Mouse (Mus musculus): ENCODE measurements around the gene Mybpc2. TPM values are rescaled to one million over a fixed set of nuclear protein-coding genes. Genes with fewer than 3 reads are reported as not detected.
A peak's percentile ranks its signal among the peaks of the same experiment; 100 is the strongest.

Gene Mybpc2
- polyA plus RNA-seq, 1 experiment from 2014 or later: 0.10 TPM

DNA sequence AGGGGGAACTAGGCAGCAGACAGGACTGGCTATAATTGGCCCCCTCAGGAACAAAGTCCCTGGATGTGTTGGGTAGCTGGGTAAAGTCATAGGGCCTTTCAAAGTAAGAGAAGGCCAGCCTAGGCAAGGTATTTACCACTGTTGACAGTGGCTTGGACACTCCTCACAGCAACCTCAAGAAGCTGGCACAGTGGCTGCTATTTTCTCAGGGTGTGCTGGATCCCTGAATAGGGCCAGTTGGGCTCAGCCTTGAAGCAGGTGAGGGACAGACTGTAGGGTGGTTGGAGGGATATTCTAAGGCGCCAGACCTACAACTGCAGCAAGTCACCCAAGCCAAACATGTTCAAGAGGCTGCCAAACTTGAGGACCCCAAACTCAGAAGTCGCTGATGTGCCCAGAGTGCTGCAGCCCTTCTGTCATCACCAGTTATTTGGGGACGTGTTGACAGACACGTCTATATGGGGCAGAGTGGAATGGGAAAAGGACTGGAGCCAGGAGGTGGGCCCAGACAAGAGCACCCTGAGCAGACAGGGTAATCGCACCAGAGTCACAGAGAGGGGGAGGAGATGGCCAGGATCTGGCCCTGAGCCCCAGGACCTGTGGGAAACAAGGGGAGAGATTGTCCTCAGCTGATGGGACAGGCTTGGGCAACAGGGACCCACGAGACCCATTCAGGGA is 52.4 kb downstream of the Mybpc2 start:
- Histone ChIP-seq H3K4me2 (no peak overlapping the region), H3K4me3 (no peak overlapping the region), H3K9me3 (no peaks in the 10 kb centered on the region), H3K36me3 (no peaks in the 10 kb centered on the region), H3K27ac (replicated peaks) (no peak overlapping the region), H3K9ac (no peak overlapping the region), H3K27me3 (no peaks in the 10 kb centered on the region), H3K4me1 (replicated peaks) (peaks cover 43% of the 10 kb centered on the region)
- ATAC-seq (ENCODE audit: low FRiP score, low read depth): no peak
- WGBS: 51% methylated on average over 6 of the region's 6 CpGs

DNA sequence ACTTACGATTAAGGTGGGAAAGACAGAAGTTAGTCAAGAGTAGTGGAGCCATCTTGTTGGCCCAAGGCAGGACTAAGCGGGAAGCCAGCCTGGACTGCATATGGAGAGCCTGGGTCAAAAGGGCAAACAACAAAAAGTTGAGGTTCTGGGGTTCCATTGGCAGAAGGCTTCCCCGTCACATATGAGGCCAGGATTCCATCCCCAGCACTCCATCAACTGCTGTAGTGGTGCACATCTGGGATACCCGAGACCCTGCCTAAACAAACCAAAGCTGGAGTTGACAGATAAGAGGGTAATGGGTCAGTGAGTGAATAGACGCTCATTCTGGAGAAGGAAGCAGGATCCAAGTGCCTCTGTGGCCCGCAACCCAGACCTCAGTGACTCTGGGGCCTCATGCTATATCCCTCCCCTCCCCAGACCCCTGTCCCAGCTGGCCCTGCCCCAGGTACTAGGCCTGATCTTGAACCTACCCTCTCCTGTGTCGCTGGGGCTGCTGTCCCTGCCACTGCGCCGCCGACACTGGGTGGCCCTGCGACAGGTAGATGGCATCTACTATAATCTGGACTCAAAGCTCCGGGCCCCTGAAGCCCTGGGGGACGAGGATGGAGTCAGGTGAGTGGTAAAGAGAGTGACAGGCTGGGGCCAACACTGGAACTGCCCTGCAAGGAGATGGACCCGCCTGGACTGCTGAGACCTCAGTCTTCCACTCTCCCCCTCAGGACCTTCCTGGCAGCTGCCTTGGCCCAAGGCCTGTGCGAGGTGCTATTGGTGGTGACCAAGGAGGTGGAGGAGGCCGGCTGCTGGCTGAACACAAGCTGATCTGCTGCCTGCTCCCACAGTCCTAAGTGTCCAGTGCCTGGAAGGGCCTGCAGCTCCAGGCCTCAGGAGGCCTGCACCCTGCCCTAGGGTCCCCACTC is 53.5 kb downstream of the Mybpc2 start:
- Histone ChIP-seq H3K27me3 (no peaks in the 10 kb centered on the region), H3K4me2 (no peak overlapping the region), H3K9ac (no peak overlapping the region), H3K27ac (replicated peaks) (no peak overlapping the region), H3K36me3 (no peaks in the 10 kb centered on the region), H3K4me1 (replicated peaks) (peaks cover 49% of the 10 kb centered on the region), H3K4me3 (no peak overlapping the region), H3K9me3 (no peaks in the 10 kb centered on the region)
- ATAC-seq (ENCODE audit: low FRiP score, low read depth): no peak
- WGBS: 91% methylated on average over 16 of the region's 16 CpGs

DNA sequence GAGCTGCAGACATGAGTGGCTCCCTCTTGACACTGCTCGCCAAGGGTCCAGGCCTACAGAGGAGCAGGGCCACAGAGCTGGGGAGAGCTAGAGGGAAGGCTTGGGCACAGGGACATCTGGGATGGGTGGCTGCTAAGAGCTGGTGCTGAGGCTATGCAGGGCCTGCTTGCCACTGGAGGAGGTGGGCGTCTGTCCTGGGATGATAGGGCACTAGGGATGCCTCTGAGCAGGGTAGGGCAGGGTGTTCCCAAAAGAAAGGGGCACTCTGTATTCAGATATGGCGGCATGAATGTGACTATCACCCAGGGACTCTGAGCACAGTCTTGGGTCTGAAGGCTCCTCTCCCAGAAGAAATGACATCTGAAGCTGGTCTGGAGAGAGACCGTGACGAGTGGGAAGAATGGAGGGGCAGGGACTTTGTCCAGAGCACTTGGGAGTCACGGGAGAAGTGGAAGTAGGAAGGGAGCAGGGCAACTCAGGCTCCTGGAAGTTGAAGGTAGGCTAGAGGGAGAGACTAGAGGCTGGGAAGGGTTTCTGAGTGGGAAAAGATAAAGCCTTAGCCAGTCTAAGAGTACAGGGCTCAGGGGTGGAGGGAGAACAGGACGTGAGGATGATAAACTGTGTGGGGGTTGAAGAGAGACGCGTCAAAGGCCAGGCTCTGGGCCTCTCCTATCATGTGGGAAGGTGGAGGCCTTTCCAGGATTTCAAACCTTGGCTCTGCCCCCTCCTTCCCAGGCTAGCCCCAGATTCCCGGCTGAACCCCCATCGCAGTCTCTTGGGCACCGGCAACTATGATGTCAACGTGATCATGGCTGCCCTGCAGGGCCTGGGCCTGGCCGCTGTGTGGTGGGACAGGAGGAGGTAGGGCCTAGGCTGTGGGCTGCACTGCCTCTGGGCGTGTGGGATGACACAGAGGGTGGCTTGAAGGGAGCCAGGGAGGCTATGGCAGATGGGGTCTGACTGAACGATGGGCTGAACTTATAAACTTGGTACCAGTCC is 54.5 kb downstream of the Mybpc2 start:
- H3K4me2 ChIP-seq: no peak overlapping the region
- peak overlapping the region; percentile 97 for H3K27ac ChIP-seq (replicated peaks)
- 88% methylated on average over 16 of the region's 16 CpGs for WGBS
- H3K4me1 ChIP-seq (replicated peaks): peaks cover 52% of the 10 kb centered on the region
- no peak overlapping the region for H3K9ac ChIP-seq
- no peak for ATAC-seq (ENCODE audit: low FRiP score, low read depth)
- H3K9me3 ChIP-seq: no peaks in the 10 kb centered on the region
- no peaks in the 10 kb centered on the region for H3K27me3 ChIP-seq
- no peak overlapping the region for H3K4me3 ChIP-seq
- no peaks in the 10 kb centered on the region for H3K36me3 ChIP-seq

DNA sequence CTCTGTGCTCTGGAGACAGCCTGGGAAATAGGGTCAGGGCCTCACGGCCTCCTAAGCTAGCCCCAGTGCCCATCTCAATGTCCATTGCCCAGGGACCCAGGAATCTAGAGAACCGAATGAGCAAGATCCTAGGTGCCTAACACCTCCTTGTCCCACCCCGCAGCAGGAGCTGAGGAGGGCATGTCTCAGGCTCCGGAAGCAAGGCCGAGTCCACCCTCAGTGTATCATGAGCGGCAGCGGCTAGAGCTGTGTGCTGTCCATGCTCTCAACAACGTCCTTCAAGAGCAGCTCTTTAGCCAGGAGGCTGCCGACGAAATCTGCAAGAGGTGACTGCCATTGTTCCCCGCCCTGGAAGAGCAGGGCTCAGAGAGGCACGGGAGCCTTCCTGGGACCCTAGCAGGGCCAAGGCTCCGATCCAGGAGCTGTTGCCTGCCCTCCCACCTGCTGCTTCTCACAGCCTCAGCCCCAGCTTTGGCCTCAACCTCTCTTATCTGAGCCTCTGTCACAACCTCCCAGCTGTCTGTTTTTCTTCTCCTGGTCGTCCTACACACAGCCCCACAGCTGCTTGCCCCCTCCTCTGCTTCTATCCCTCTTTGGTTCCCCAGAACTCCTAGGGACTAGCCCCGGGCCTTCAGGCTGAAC is 55.7 kb downstream of the Mybpc2 start:
- ATAC-seq (ENCODE audit: low FRiP score, low read depth): no peak
- 43% methylated on average over 15 of the region's 15 CpGs for WGBS
- no peaks in the 10 kb centered on the region for H3K36me3 ChIP-seq
- H3K9me3 ChIP-seq: no peaks in the 10 kb centered on the region
- H3K4me3 ChIP-seq: peak overlapping the region; percentile 67
- no peaks in the 10 kb centered on the region for H3K27me3 ChIP-seq
- peaks cover 53% of the 10 kb centered on the region for H3K4me1 ChIP-seq (replicated peaks)
- peak overlapping the region; percentile 59 for H3K4me2 ChIP-seq
- H3K27ac ChIP-seq (replicated peaks): peak overlapping the region; percentile 97
- peak overlapping the region; percentile 72 for H3K9ac ChIP-seq

DNA sequence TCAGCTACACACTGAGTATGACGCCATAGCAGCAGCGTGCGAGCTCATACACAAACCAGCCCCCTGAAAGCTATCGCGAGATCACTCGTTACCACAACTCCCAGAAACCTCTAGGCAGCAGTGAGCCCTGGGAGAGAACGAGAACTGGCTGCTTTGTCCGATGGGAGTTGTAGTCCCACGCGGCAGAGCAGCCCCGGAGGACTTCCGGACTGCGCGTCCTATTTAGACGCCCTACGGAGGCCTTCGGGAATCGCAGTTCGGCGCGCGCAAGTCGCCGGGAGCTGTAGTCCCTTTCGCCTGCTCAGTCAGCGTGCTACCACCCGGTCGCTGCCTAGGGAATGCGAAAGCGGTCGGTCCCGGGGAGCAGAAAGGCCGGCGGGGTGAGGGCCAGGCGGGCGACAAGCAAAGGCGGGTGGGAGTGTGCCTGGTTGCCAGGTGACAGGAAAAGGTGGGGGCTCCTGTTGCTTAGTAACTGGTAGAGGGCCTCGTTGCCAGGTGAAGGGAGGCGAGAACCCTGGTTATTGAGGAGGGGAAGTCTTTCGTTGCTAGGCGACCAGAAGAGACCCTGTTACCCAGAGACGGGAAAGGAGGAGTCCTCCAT is 56.5 kb downstream of the Mybpc2 start, which contains the start of gene Josd2:
TSS of gene Josd2 (plus strand) at position 170 of the 601 bp plus-strand sequence.
- H3K9ac ChIP-seq: peak within 1 kb of the TSS; percentile 72
- ATAC-seq (ENCODE audit: low FRiP score, low read depth): peak; percentile 94
- H3K4me2 ChIP-seq: peak within 1 kb of the TSS; percentile 59
- peaks cover 4% of the 10 kb centered on the region for H3K36me3 ChIP-seq
- peak within 1 kb of the TSS; percentile 67 for H3K4me3 ChIP-seq
- peaks cover 54% of the 10 kb centered on the region for H3K4me1 ChIP-seq (replicated peaks)
- H3K27me3 ChIP-seq: no peaks in the 10 kb centered on the region
- no peaks in the 10 kb centered on the region for H3K9me3 ChIP-seq
- peak within 1 kb of the TSS; percentile 97 for H3K27ac ChIP-seq (replicated peaks)
- under 1% methylated on average over 42 of the region's 42 CpGs for WGBS

DNA sequence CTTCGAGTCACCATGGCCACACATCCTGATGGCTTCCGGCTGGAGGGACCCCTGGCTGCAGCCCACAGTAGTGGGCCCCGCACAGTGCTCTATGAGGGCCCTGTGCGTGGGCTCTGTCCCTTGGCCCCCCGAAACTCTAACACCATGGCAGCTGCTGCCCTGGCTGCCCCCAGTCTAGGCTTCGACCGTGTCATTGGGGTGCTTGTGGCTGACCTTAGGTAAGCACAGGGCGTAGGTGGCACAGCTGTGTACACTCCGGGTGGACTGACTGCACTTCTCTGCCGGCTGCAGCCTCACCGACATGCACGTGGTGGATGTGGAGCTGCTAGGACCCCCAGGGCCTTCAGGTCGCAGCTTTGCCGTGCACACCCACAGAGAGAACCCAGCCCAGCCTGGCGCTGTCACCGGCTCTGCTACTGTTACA is 57.6 kb downstream of the Mybpc2 start:
- Histone ChIP-seq H3K9me3 (no peaks in the 10 kb centered on the region), H3K27ac (replicated peaks) (peak overlapping the region; percentile 97), H3K9ac (no peak overlapping the region), H3K4me1 (replicated peaks) (peaks cover 64% of the 10 kb centered on the region), H3K27me3 (no peaks in the 10 kb centered on the region), H3K36me3 (peaks cover 14% of the 10 kb centered on the region), H3K4me3 (no peak overlapping the region), H3K4me2 (peak overlapping the region; percentile 59; the same call in 1 of the 2 replicates)
- 76% methylated on average over 16 of the region's 16 CpGs for WGBS
- no peak for ATAC-seq (ENCODE audit: low FRiP score, low read depth)

DNA sequence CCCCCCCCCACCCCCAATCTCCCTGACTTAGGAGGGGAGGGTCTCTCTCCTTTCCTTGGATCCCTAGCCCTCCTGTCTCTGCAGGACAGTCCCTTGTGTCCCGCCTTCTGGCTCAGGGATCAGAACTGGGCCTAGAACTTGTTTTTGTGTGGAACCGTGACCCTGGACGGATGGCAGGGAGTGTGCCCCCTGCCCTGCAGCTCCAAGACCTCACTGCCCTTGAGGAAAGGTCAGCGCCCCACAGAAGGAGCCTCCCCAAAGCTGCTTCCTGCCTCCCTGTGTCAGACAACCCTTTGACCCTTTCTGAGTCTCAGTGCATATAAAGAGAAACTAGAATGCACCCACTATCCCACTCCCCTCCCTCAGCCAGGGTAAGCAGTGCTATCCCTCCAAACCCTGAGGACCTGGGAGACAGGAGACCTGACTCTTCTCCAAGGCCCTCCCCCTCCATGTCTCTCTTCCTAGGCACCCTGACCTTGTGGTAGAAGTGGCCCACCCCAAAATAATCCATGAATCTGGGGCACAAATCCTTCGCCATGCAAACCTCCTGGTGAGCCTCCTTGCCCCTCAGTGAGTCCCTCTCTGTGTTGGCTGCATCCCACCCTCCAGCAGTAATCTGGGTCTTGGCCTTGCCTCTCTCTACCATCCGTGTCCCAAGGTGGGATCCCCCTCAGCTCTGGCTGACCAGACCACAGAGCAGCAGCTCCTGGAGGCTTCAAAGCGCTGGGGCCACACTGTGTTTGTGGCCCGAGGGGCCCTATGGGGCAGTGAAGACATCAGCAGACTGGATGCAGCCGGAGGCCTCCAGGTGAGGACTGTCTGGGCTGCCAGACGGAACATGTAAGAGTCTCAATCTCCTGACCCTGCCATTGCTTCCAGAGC is 58.2 kb downstream of the Mybpc2 start:
- Histone ChIP-seq H3K4me2 (no peak overlapping the region), H3K9me3 (no peaks in the 10 kb centered on the region), H3K36me3 (peaks cover 21% of the 10 kb centered on the region), H3K4me1 (replicated peaks) (peaks cover 64% of the 10 kb centered on the region), H3K27ac (replicated peaks) (peak overlapping the region; percentile 97), H3K27me3 (no peaks in the 10 kb centered on the region), H3K4me3 (no peak overlapping the region), H3K9ac (no peak overlapping the region)
- ATAC-seq (ENCODE audit: low FRiP score, low read depth): no peak
- 76% methylated on average over 10 of the region's 10 CpGs for WGBS

DNA sequence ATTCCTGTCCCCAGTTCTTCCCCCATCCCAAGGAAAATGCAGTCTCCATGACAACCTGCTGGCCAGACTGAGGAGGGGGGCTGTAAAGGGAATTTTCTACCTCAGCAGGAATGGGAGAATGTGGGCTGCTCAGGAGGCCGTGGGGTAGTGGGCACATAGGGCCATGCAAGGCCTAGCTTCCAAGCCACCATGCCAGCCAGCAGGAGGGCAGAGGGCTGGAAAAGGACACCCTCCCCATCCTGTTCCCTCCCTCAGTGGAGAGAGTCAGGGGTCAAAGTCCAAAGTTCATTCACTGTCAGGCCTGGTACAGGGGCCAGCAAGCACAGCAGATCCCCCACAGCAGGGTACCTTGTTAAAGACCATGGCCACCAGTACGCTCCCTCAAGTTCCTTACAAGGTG is 59.3 kb downstream of the Mybpc2 start, which contains the start of gene Aspdh:
TSS of gene Aspdh (plus strand) at position 281 of the 400 bp plus-strand sequence.
- H3K27me3 ChIP-seq: no peaks in the 10 kb centered on the region
- no peak within 1 kb of the TSS for H3K4me3 ChIP-seq
- H3K4me2 ChIP-seq: no peak within 1 kb of the TSS
- H3K4me1 ChIP-seq (replicated peaks): peaks cover 64% of the 10 kb centered on the region
- H3K36me3 ChIP-seq: peaks cover 29% of the 10 kb centered on the region
- H3K9me3 ChIP-seq: no peaks in the 10 kb centered on the region
- H3K9ac ChIP-seq: 0 out of 2 replicates have a peak within 1 kb of the TSS, but pooled peaks have one; percentile 2
- peak within 1 kb of the TSS; percentile 97 for H3K27ac ChIP-seq (replicated peaks)
- no peak for ATAC-seq (ENCODE audit: low FRiP score, low read depth)
- WGBS: 36% methylated on average over 2 of the region's 2 CpGs

DNA sequence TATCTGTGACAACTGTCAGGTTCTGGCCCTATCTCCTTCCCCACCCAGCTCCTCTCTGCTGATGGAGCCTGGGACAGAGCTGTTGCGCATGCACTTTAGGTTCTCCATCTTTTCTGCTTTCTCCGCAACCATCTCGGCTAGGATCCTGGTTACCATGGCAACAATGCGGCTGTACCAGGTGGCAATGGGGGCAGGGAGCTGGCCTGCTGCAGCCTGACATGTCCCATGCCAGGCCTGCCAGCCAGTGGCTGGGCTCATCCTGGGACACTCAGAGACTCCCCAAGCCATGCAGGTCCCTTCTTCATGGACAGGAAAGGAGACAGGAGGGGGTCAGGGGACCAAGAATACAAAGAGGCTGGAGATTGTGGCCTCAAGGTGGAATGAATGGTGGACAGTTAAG is 59.9 kb downstream of the Mybpc2 start:
- H3K36me3 ChIP-seq: peaks cover 29% of the 10 kb centered on the region
- peak overlapping the region; percentile 97 for H3K27ac ChIP-seq (replicated peaks)
- 0 out of 2 replicates have a peak overlapping the region, but pooled peaks have one; percentile 2 for H3K9ac ChIP-seq
- H3K4me3 ChIP-seq: no peak overlapping the region
- WGBS: 9% methylated on average over 4 of the region's 4 CpGs
- H3K4me2 ChIP-seq: no peak overlapping the region
- no peak for ATAC-seq (ENCODE audit: low FRiP score, low read depth)
- peaks cover 59% of the 10 kb centered on the region for H3K4me1 ChIP-seq (replicated peaks)
- no peaks in the 10 kb centered on the region for H3K27me3 ChIP-seq
- H3K9me3 ChIP-seq: no peaks in the 10 kb centered on the region
